Mouse (Mus musculus): ENCODE results near the gene Klk15.
A peak's percentile ranks its signal among the peaks of the same experiment; 100 is the strongest.

DNA sequence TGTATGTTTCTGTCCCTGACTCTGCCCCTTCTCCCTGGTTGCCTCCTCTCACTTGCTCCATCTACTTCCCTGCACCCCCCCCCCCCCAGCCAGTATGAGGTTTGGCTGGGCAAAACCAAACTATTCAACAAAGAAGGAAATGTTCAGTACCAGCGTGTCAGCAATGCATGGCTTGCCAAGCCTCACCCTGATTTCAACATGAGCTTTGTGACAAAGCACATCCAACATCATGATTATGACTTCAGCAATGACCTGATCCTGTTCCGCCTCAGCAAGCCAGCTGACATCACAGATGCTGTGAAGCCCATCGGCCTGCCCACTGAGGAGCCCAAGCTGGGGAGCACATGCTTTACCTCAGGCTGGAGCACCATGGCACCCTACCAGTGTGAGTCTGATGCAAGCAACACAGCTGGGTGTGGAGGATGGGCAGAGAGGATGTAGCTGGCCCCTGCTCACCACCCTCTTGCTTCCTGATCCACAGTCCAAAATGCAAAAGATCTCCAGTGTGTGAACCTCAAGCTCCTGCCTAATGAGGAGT, 11.3 kb downstream of the Klk15 start:
- TF ChIP-seq CTCF (IDR thresholded peaks at IDR 0.05; ENCODE audit: control insufficient read depth, insufficient read depth, insufficient replicate concordance, low read depth, low read length) (no peak), POLR2A (IDR thresholded peaks at IDR 0.05; ENCODE audit: control insufficient read depth, low read depth, low read length) (peak; percentile 81; the same call in 1 of the 2 replicates)
